Mouse (Mus musculus) right cerebral cortex, postnatal 4 days (tissue): Measurements from ENCODE around the gene Tectb.
"Not testable (repeated sequence)": the region's sequence is repeated elsewhere in the genome, so short reads cannot be mapped to it uniquely, and the experiment has no call there.

Experiments
- DNase-seq: peaks from one replicate; pipeline ENCODE4 v3.0.0-alpha.2; 2022

The Tectb gene

DNA sequence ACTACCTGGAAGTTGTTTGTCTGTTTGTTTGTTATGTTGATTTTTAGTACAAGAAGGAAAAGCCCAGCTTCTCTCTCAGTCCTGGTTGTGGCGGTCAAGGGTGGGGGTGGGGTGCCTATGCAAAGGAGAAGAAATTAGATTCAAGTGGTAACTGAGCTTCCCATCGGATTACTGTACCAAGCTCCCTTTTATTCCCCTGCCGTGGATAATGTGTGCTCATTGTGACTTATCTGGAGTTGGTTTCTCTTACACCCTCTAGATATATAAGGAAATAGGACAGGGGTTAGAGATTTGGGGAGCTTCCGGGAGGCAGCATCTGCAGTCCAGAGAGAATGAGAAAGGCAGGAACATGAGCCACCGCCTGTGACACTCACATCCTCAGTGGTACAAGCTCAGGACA is at the start of gene Tectb:
Tectb (plus strand) TSS at position 301 of the 400 bp plus-strand sequence.
- DNase-seq, result no peak

DNA sequence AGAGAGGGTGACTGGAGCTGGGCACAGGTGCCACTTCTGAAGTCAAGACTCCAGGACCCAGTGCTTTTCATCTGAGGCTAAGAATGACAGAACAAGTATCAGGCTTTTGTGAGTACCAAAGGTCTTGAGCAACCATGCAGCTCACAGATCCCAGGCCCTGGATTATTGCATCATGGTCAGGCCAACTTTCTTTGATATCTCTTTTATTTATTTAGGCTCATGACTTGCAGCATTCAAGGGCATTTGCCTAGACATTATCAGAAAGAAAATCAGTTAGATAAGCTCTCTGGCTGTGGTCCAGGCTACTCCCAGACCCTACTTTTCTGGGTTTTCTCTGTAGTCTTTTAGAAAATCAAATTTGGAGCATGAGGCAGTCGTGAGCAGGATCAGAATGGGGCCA is 48.8 kb upstream of the Tectb start:
- no peak for DNase-seq

DNA sequence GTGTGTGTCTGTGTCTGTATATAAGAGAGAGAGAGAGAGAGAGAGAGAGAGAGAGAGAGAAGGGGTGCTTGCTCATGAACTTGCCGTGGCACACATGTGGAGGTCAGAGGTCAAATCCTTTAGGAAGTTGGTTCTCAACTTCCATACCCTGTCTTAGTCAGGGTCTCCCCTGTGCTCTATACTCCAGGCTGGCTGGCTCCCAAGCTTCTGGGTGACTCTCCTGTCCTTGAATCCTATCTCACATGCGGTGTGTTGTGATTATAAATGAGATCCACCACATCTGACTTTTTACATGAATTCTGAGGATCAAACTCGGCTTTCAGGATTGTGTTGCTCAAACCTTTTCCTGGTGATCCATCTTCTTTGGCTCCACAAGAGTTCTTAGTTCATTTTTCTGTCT is 48.1 kb upstream of the Tectb start:
- DNase-seq, result no peak

DNA sequence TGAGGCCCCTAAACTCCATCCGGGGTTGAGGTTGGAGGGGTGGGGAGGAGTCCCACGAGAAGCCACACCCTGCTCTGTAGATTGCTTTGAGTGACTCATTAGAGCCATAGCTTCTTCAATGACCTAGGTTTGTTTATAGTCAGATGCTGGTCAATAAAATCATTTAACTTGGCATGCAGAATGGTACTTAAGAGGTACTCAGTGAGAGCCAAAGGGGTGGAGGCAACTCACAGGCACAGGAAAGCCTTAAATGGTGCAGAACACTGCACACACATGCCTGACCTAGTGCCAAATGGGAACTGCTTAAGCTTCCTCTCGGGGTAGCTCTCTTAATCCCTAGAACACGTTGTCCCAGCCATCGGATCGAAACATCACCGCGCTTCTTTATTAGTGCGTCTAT is 46.0 kb upstream of the Tectb start:
- no peak for DNase-seq

DNA sequence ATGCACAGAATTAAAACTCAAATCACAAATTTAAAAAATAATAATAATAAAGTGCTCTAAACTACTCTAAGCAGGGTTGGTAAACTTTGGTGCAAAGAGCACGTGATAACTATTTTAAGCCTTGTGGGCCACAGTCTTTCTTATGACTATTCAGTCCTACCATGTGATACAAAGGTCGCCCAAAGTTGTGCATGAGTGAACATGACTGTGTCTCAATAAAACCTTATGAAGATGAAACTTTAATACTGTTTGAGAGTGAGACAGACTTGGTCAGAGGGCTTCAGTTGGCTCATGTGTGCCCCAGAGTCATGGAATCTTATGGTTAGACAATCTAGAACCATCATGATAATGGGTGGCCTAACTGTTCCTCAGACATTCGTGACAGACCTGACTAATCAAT is 44.6 kb upstream of the Tectb start:
- DNase-seq, result no peak

DNA sequence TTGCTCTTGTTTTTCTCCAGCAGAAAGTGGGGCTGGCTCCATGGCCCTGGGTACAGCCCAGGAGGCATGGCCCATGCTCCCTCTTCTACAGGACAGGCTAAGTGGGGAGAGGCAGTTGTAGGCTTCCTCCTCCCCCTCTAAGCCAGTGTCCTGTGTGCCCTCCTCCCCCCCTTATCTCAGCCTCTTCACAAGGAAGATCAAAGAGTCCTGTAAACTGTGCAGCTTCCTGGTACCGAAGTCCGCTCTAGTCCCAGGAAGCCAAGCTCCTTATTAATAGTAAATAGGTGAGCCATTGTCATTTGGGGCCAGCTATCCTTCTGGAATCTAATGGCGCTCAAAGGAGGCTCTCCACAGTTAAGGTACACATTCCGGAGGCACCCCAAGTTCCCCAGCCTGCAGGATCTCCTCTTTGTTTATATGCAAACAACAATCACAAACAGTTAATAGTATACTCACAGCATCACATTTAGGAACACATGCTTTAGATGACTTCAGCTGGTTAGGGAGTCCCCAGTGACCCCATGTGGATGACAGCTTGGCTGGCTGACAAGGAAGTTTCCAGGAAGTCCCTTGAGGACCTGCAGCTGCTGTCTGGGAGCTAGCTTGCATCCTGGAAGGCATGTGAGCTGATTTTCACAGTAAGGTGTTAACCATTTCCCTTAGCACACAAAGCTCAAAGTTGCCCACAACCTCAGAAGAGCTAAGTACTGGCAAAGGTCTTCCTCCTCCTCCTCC is 43.7 kb upstream of the Tectb start:
- DNase-seq, result no peak

DNA sequence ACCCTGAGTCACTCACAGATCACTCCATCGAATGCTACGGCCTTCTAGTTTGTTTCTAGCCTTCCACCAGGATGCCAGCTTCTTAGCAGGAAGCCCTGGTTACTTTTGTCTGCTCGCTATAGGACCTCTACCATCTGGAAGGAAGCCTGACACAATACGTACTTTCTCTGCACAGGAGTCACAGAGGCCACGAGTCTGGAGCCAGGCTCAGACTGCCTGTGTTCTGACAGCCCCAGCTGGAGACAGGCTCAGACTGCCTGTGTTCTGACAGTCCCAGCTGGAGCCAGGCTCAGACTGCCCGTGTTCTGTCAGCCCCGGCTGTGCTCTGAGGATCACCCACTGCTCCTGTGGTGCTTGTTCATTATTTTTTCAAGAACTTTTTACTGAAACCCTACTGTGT is 42.6 kb upstream of the Tectb start:
- no peak for DNase-seq

DNA sequence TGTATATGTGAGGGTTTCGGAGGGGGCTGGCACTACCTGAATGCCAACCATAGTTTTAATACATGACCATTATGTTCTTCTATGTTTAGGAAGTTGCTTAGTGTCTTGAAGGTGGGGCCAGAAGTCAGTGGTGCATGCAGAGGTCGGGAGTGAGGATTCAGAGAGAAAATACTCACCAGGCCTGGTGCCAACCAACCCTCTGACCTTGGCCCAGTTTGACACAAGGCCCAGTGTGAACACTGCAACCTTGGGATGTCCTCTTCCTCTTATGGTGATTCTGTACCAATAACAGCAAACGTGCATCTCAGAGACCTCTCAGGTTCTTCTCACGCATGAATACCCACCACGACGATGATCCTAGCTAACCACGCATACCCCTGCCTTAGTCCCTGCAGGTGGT is 42.0 kb upstream of the Tectb start:
- DNase-seq, result no peak

DNA sequence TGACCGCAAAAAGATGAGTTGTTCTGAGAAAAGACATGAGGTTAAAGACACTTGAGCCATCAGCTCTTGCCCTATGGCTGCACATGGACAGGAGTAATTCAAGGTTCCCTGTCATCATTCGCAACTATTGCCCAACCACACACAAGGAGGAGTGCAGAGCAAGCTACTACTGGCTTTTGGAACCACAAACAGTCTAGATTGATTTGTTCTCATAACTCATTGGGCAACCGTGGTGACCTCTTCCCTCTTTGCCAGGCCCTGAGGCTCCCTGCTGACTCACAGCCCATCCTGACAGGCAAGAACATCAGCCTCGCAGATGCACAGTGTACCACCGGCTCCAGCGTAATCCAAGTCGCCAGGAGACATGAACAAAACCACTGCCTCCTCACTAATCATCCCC is 41.2 kb upstream of the Tectb start:
- DNase-seq, result no peak

DNA sequence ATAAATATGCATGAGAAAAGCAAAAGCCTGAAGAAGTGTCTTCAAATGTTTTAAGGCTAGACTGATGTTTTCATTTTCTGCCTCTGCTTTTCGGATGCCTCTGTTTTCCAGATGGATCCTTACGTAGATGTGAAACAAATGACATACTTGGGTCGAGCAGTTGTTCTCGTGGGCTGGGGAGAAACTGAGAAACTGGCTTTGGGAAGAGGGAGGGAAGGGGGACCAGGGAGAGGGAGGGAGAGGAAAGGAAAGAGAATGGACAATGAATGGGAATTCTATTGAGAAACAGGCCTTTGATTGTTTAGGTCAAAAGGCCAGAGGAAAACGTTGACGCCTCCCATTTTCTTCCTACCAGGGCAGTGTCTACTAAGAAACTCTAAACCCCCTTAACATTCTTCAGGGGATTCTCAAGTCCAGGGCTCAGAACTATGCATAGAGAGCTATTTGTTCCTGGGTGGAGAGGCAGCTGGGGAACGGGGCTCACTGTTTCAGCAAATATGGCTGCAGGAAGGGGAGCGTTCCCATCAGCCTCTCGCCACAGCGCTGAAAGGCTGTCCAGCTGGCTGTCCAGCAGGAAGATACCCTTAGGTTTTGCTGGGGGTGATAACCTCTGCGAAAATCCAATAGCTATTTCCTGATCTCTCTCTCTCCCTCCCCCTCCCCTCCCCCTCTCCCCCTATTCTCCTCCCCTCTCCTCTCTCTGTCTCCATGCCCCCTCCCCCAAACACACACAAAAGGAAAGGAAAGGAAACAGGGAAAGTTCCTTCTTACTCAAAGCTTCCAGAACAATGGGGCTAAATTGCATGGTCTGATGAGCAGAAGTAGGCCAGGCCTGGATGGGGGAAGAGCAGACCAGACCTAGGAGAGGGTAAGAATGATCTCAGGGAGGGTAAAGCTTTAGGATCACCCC is 36.9 kb upstream of the Tectb start:
- DNase-seq, result no peak

DNA sequence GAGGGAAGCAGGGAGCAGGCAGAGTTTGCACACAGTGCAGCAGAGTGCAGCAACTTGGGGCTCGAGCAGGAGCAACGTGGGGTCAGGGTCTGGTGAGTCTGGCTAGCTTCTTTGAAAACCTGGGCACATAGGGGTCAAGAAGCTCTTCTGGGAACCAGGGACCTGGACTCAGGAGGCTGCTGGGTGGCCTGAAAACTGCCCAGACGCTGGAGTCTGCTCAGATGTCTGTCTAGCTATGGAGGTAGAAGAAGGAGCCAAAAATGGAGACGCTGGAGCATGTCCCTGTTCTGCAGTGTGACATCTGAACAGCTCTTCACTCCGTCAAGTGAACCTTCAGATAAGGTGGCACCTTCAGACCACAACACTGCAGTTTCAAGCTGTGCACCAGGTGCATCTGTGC is 35.8 kb upstream of the Tectb start:
- DNase-seq, result no peak

DNA sequence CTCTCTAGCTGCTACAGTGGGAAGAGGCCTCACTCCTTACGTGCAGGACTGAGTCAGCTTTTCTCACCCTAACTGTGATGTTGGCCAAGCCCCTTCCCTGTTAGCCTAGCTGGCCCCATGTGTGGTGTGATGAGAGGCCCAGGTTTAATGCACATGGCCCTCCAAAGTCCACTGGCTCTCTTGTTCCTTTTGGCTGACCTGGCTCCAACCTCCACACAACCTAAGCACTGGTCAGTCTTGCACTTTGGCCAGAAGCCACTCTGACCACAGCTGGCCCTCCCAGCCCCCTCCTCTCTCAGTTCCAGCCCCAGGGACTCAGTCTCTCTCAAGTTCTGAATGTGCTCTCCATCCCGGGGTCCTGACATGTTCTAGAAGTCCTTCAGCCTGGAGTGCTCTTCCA is 35.4 kb upstream of the Tectb start:
- DNase-seq, result no peak

DNA sequence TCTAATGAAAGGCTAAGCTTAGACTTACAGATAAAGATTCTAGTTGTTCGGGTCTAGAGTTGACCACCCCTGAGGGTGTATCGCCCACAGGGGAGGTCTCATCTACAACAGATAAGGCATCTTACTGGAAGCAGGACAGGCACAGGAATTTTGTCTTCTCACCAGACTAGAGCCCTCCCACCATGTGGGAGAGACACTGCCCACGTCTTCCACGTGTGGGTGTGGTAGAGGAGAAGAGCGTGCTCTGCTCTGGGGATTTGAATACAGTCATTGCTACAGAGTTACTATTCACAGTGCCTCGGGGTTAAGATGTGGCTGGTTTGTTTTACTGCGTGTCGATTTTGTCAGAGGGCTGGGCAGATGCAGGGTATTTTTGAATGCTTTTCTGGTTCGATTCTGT is 33.0 kb upstream of the Tectb start:
- DNase-seq, result no peak

DNA sequence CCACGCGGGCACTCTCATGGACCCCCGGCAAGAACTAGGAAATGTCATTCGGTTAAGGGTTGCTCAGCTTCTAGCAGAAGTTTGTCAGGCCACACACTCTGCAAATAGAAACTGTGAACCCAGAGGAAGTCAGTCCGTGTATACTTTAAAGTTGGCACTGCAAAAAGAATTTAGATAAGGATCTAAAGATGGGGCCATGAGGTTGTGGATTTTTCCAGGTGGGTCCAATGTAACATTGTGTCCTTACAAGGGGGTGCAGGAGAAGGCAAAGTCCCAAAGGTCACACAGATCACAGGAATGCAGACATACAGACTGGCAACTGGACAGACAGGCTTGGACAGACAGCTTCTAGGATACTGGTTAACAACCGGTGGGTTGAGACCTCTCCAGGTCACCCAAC is 32.4 kb upstream of the Tectb start:
- no peak for DNase-seq

DNA sequence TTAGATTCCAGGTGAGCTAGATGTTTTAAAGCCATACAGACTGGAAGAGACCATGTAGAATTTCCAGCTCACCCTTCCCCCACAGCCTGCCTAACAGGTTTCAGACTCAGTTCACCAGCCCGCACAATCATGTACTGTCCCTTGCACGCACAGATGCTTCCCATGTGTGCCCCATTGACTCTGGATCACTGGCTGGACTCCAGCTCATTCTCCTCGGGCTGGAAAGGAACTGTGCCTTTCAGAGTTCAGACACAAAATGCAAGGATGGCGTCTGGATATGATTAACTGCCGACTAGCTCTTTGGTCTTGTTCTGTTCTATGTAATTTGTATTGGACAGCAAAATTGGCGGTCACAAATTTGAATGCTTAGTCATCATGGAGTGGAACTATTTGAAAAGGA is 30.9 kb upstream of the Tectb start:
- DNase-seq, result no peak

DNA sequence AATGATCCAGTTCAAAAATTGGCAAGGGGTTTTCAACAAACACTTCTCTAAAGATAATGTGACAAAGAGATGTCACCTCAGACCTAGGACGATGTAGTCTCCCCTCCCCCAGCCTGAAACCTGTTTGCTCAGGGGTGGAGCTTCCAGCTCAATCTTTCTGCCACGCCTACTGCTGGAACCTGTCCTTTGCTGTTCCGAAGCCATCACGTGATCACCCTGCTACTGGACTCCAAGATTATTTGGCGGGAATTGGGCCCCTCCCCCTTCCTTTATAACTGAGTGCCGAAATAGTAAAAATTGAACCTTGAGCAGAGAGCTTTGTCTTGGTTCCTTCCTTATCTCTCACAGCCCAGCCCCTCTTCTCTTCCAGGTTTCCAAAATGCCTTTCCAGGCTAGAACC is 28.3 kb upstream of the Tectb start:
- not testable (repeated sequence) for DNase-seq

DNA sequence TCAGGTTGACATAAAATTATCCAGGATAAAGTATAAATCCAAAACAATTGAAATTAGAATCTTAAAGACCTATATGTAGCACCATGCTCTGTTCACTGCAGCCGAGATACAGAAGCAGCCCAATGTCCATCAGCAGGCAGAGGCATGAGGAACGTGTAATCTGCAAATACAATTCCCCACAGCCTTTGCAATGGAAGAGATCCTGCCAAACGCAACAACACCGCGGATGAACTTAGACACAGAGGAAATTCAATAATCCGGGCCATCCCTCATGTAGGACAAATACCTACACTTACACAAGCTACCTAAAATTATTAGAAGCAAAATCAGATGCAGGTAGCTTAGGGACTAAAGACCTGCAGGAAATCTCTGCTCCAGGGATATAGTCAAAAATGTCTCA is 27.6 kb upstream of the Tectb start:
- DNase-seq, result no peak

DNA sequence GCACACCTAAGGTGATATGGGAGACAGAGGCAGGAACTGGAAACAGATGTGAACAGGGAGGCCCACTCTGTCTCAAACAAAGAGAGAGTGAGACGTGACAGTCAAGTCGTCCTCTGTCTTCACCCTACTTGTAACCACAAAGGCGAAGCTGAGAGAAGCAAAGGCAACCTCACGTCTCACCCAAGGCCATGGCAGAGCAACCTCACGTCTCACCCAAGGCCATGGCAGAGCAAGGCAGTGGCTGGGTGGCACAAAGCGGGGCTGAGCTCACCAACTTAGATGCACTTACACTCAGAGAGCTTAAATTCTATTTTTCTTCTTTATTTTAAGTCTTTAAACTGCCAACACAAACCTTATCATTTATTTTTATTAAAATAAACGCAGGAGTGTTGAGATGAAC is 23.5 kb upstream of the Tectb start:
- no peak for DNase-seq

DNA sequence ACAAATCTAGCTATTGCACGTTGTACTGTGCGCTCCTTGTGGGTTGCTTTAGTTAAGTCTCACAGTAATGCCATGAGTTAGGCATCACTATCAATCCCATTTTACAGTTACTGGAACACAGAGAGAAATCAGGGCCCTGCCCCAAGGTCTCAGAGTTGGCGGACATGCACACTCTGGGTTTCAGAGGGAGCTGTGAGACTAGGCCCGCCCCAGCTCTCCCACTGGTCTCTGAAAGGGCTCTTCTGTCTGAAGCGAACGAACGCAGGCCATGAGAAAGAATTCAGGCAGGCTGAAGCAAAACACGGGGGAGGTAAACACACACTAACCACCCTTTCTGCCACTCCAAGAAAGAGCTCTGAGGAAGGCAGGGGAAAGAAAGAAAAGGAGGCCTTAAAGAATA is 21.9 kb upstream of the Tectb start:
- DNase-seq, result no peak

DNA sequence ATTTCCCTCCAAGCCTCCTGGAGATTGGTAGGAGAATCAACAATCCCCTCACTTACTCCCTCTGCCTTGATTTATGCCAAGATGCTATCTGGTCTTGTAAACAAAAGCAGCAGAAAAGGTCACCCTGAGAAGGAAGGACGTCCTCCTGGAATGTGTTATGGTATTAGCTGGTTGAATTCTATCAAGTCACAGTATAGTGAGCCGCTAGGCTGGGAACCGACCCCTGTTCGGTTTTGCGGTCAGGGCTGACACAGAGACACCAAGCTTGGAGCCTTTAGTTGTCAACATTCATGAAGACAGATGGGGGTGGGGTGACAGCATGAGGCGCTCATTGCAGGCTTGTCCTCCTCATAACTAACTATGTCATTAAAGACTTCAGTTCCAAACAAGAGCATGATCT is 20.7 kb upstream of the Tectb start:
- no peak for DNase-seq

DNA sequence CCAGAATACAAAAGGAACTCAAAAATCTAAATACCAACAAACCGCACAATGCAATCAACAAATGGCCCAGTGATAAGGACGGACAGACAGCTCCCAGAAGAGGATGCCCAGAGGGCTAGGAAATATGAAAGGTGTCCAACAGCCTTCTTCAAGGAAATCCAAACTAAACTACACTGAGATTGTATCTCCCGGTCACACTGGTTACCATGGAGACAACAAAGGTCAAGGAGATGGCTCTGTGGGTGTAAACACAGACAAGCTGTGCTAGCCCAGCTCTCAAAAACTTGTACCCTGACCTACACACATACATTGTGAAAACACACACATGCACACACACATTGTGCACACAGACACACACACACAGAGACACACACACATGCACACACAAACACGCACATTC is 18.3 kb upstream of the Tectb start:
- no peak for DNase-seq

DNA sequence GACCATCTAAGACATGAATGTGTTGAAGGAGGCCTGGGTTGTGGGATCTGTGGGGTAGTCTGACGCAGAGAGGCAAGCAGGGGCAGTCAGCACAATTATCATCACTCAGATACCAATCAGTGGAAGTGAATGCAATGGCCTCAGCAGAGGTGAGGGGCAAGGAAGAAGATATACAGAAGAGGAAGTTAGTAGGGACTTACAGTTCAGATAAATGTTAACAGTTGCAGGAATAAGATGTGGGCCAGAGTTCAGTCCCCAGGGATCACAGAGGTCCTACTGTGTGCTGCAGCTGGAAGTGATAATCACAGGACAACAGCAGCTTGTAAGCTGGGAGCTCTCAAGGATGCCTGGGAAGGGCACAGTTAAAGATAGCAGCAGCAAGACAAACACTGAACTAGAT is 16.4 kb upstream of the Tectb start:
- no peak for DNase-seq

DNA sequence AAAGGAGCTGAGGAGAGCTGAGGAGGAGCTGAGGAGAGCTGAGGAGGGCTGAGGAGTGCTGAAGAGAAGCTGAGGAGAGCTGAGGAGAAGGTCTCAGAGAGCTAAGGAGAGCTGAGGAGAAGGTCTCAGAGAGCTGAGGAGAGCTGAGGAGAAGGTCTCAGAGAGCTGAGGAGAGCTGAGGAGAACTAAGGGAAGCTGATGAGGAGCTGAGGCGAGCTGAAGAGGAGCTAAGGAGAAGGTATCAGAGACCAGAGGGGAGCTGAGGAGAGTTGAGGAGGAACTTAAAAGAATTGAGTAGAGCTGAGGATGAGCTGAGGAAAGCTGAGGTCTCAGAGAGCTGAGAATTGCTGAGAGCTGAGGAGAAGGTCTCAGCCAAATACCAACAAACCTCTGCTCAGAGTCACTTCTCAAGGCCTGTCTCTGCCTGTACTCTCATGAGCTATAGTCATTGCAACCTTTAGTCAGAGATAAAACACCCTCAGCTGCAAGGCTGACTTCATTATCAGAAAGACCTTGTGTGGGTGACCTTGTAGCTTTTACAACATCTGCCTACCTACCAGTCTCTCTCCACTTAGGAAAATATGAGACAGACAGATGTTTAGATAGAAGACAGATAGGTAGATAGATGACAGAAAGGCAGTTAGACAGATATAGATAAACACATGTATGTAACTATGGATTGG is 15.2 kb upstream of the Tectb start:
- DNase-seq, result no peak

DNA sequence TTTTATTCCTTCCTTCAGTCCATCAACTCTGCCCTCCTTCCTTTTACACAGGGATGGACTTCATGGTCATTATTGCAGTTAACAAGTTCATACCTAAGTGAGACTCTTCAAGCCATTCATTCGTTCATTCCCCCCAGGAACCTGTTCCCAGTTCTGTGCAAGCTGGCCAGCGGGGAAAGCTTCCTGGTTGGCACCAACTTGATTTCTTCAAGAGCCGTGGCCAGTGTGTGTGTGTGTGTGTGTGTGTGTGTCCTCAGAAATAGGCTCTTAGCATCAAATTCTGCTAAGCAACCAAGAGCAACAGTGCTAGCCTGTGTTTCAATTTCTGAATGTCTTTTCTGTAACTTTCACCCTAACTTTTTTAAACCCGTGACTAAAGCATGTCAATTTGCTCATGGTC is 14.6 kb upstream of the Tectb start:
- DNase-seq, result no peak
